Mouse (Mus musculus) cerebellum, adult 11 months (tissue): Measurements from ENCODE around the gene Vasn.
A peak's percentile ranks its signal among the peaks of the same experiment; 100 is the strongest.

Source experiments
- DNase-seq: peaks from one replicate; pipeline ENCODE4 v3.0.0; 2022

Vasn gene

DNA sequence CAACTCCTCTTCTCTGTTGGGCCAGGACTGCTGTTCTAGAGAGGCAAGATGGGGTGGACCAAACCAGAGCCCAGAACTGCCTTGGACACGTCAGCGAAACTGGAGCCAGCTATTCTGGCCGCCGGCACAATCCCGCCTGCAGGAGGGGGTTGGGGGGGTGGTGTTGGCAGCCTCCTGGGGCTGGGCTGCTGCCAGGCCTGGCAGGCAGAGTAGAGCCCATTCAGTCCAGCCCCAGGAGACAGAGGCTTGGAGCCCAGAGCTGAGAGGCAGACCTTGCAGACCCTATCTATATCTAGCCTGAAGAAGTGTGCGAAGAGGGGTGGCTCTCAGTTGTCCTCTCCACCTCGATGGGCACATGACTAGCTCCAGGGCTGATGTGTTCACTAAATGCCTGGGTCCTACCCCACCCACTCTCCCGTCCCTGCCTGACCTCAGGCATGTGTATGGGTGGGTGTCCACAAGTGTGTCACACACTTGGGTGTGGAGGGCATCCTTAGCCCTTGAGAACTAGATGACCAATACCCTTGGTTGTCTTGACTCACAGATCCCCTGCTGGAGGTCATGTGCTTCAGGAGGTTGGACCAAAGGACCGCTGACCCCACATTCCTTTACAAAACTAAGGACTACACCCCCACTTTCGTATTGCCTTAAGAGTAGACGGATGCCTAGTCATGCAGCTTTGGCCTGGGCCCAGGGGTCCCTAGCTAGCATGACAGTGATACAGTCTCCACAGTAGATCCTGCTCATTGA, 4.1 kb downstream of the Vasn start:
- peak; percentile 71 for DNase-seq

GRCm38 (mm10) chr16:4645867-4646266, 6.1 kb downstream of the Vasn start:
- no peak for DNase-seq

DNA sequence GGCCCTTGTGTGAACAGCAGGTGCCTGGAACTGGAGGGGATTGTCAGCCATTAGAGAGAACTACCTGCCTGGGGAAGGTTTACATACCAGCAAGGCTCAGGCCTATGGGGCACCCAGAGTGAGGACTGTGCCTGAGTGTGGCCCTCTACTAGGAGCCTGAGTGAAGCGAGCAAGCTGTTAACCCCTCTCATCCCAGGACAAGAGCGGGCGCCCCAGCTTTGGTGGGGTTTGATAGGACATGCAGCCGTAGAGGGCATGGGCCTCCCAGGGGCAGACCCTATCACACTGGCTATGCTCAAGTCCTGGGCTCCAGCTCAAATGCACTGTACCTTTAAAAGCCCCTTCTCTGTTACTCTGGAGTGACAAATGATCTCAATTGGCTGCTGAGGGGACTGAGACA, 7.1 kb downstream of the Vasn start:
- no peak for DNase-seq

DNA sequence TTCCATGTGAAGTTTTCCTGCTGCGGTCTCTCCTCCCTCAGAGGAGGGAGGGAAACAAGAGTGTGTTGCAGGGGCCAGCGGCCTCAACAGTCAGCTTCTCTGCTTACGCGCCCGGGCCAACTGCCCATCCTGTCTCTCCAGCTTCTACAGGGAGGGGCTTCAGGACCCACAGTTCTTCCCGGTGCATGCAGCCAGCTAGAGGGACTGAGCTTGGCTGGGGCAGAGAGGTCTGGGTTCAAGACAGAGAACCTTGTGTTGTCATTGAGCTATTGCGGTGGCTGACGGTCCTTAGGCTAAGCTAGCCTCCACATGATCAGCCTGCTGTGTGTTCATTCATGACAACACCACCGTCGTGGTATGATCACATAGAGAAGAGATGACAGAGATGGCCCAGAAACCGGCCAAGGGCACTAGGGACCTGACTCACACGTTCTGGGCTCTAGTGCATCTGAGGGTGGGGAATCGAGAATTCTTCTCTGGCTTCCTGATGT, 8.0 kb downstream of the Vasn start:
- no peak for DNase-seq

DNA sequence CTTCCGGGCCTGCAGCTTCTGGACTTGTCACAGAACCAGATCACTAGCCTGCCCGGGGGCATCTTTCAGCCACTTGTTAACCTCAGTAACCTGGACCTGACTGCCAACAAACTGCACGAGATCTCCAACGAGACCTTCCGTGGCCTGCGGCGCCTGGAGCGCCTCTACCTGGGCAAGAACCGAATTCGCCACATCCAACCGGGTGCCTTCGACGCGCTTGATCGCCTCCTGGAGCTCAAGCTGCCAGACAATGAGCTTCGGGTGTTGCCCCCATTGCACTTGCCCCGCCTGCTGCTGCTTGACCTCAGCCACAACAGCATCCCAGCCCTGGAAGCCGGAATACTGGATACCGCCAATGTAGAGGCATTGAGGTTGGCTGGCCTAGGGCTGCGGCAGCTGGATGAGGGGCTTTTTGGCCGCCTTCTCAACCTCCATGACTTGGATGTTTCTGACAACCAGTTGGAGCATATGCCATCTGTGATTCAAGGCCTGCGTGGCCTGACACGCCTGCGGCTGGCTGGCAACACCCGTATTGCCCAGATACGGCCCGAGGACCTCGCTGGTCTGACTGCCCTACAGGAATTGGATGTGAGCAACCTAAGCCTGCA, 8.8 kb downstream of the Vasn start:
- no peak for DNase-seq

GRCm38 (mm10) chr16:4649211-4649610, 9.5 kb downstream of the Vasn start:
- DNase-seq = no peak

DNA sequence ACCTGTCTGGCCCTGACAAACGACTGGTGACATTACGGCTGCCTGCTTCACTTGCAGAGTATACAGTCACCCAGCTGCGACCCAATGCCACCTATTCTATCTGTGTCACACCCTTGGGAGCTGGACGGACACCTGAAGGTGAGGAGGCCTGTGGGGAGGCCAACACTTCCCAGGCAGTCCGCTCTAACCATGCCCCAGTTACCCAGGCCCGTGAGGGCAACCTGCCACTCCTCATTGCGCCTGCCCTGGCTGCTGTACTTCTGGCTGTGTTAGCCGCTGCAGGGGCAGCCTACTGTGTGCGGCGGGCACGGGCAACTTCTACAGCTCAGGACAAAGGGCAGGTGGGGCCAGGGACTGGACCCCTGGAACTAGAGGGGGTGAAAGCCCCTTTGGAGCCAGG, 10.0 kb downstream of the Vasn start:
- DNase-seq = no peak

- DNase-seq = no peak
Measured at GRCm38 (mm10) chr16:4650161-4650560, 10.4 kb downstream of the Vasn start.

DNA sequence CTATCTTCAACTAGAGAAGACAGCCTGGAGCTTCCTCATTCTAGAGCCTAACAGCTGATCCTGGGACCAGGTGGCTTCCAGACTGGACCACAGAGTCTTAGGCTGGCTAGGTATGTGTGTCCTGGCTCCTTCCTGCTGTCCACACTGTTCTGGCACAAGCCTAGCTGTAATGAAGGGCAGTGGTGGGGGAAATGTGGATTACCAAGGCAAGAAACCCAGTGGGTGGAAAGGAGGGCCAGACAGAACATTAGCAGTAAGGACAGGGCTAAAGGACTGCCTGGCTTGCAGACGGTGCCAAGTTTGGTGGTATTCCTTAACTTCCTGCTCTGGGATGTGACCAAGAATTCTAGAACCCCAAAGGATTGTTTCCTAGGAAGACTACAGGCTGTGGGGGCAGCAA, 11.3 kb downstream of the Vasn start:
- no peak for DNase-seq

GRCm38 (mm10) chr16:4651624-4652023, 11.9 kb downstream of the Vasn start:
- DNase-seq = no peak

GRCm38 (mm10) chr16:4652707-4653416, 13.1 kb downstream of the Vasn start:
- peak; percentile 74 for DNase-seq

DNA sequence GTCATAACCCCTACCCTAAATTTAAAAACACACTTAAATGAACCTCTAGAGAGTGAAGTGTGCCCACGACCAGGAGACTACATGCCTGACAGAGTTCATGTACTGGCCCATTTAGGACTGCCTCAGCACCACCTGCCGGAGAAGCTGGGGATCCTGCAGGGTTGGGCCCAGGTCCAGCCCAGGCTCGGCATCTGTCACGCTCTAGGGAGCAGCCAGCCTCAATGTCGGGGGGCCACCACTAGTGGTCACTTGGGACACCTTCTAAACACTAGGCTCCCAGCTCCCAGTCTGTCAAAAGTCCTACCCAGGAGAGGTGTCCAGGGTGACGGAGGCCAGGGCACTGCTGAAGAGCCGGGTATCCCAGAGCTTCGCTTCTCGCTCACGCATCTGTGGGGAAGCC, 15.0 kb downstream of the Vasn start:
- peak; percentile 44 for DNase-seq

- DNase-seq = no peak
Measured at GRCm38 (mm10) chr16:4655251-4655734, 15.6 kb downstream of the Vasn start.

GRCm38 (mm10) chr16:4655764-4656570, 16.2 kb downstream of the Vasn start:
- DNase-seq = no peak

DNA sequence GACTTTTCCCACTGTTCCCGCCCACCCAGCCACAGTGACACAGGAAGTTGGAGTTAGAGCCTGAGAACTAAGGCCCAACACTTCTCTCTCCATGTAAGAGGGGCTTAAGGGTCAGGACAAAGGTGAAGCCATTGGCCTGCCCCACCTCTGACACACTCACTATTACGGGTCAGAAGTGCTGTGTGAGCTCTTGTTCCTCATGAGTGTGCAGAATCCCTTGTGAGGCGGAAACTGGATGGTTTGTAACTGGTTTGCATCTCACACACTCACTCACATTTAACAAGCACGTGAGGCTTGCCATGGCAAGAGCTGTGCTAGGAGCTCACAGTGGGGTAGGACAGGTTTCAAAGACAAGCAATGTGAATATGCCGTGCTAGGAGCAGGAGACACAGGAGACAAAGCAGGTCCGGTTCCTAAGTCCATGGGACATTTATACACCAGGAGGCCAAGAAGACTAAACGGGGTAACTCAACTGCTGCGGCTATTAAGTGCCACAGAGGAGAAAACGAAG, 16.9 kb downstream of the Vasn start:
- DNase-seq = no peak

GRCm38 (mm10) chr16:4658781-4659245, 19.1 kb downstream of the Vasn start:
- no peak for DNase-seq

- DNase-seq = no peak
Measured at GRCm38 (mm10) chr16:4659326-4659725, 19.6 kb downstream of the Vasn start.

DNA sequence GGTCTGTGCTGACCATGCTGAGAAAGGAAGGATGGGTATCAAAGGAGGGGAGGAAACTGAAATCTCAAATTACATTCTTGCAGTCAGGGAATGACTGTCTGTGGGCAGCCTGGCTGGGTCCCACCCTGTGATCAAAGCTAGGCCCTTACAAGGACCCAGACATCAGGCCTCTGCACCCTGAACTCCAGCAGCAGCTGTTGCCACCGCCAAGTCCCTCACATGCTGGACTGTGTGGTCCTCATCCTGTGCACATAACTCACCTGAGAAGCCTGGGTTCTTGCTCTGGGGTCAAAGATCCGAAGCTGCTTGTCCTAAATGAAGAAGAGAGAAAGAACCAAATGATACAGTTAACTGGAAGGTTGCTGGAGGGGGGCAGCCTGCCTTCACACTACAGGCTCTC, 21.9 kb downstream of the Vasn start:
- no peak for DNase-seq

- DNase-seq = no peak
Measured at GRCm38 (mm10) chr16:4663806-4664205, 24.1 kb downstream of the Vasn start.

- DNase-seq = no peak
Measured at GRCm38 (mm10) chr16:4665726-4666125, 26.0 kb downstream of the Vasn start.

DNA sequence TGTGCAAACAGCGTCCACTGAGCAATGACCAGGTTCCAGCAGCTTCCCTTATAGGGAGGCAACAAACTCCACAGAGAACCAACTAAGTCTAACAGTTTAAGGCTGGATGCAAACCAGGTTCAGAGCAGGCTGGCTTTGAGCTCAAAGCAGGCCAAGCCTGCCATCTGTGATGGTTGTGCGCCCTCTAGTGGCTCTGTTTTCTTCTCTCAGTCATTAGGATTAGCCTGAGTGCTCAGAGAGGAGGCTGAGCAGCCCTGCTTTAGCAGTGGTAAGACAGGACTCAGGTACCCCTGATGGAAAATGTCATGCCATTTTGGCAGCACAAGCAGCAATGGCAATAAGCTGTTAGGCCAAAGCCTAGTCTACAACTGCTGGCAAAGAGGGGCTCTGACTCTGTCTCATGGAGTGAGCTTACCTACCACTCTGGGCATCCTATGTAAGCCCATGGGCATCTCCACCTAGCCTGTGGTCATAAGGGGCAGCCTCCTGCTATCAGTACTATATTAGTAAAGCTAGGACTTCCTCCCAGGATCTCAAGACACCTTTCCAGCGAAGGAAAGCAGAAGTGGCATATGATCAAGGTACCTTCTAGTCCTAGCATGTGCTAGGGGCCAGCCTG, 27.6 kb downstream of the Vasn start:
- DNase-seq = peak; percentile 83

DNA sequence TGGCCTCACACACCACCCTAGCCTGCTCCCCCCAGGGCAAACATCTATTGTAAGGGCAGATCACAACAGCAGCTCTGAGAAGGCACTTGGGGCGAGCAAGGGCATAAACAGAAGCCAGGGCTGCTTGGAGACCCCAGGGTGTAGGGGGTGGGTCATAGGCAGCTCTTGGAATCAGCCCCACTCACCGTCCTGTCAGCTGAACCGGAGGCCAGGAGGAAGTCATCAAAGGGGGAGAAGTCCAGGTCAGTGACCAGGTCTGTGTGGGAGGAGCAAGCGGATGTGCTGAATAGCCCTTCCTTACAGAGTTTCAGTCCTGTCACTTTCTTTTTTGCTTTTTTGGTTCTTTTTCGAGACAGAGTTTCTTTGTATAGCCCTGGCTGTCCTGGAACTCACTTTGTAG, 30.6 kb downstream of the Vasn start:
- DNase-seq = no peak
